Mouse (Mus musculus): ENCODE results near the gene Rpusd3.

- TF ChIP-seq POLR2A (IDR thresholded peaks at IDR 0.05; ENCODE audit: borderline replicate concordance, extremely low read depth, insufficient read depth, insufficient read length, poor library complexity, severe bottlenecking): no peak
- peak; percentile 33; the same call in 1 of the 2 replicates for TF ChIP-seq CTCF (IDR thresholded peaks at IDR 0.05; ENCODE audit: borderline replicate concordance, extremely low read depth, insufficient read depth, insufficient read length)
Observed at GRCm38 (mm10) chr6:113406683-113407082, 12.5 kb downstream of the Rpusd3 start.
